Mouse (Mus musculus): ENCODE data around the gene Wdsub1.

Gene Wdsub1

DNA sequence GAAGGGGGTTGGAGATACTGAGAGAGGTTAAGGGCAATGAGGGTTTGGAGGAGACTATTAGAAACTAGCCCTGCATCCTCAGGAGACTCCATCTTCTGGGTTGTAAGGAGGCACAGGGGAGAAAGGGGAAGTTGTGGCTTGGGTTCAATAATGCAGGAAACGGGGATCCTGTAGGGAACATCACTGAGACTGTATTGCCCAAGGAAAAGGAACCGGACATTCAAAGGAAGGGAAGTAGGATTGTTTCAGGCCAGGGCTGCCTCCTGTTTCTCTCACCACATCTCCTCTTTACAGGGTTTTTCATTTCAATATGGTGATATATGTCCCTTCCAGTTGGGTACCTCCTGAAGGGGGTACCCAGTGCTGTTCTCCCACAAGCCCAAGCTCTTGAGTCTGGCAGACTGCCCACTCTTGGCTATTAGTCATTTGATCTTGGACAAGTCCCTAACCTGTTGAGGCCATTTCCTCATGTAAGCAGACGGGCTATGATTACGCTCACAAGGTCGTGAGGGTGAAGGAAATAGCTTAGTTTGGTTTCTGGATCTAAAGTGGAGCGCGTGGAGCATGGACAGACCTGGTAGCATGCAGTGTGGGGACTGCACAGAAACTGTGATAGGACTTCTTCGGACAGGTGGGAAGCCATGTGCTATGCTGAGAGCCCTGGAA lies 79.5 kb downstream of the Wdsub1 start:
- no peak for DNase-seq

Measured in right cerebral cortex, postnatal 4 days (tissue).